Mouse (Mus musculus) brain, embryonic 14.5 days (tissue): ENCODE measurements around the gene Tspoap1.

Experiments
- CTCF ChIP-seq: fragments of 200-500 bp; IDR thresholded peaks from 2 replicates; pipeline ENCODE4 v1.5.1; 2012; ENCODE audit warnings: inconsistent platforms, mild to moderate bottlenecking, moderate library complexity, borderline replicate concordance; ENCODE audit not compliant: insufficient read depth, insufficient read length; ENCODE audit errors: extremely low read depth
- POLR2A ChIP-seq: fragments of 200-500 bp; IDR thresholded peaks from 2 replicates; pipeline ENCODE4 v1.6.1; 2012; ENCODE audit warnings: mild to moderate bottlenecking, inconsistent platforms, borderline replicate concordance; ENCODE audit not compliant: poor library complexity, insufficient read depth, insufficient read length, severe bottlenecking; ENCODE audit errors: extremely low read depth

- TF ChIP-seq CTCF (peak; percentile 87), POLR2A (no peak)
These were observed 56.5 kb downstream of the Tspoap1 start for GRCm38 (mm10) chr11:87816707-87817442.
